Mouse (Mus musculus): ENCODE results near the gene Lrp2. TPM values are rescaled to one million over a fixed set of nuclear protein-coding genes. Genes with fewer than 3 reads are reported as not detected.
A peak's percentile ranks its signal among the peaks of the same experiment; 100 is the strongest.

The Lrp2 gene
- total and polyA plus RNA-seq, 3 experiments = 0.16 TPM; not detected in 2

DNA sequence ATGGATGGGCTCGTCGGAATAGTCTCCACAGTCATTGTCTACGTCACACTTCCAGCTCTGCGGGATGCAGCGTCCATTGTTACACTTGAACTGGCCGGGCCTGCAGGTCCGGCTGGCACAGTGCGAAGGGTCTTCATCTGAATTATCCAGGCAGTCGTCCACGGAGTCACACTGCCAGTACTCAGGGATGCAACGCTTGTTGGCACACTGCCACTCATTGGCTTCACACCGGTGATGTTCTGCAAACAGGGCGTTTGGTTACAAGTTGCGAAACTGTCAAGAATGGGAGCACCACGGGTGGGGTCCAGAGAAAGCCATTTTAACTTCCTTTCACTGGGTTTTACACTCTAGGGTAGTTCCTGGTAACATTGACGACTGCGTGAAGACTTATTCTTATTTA lies 126.4 kb downstream of the Lrp2 start:
- Histone ChIP-seq H3K4me3 (ENCODE audit: low read depth, low read length) (no peak overlapping the region), H3K4me1 (ENCODE audit: insufficient read depth, low read depth, low read length) (no peaks in the 10 kb centered on the region), H3K9me3 (replicated peaks) (no peaks in the 10 kb centered on the region), H3K27me3 (ENCODE audit: insufficient read depth, low read length) (0 out of 2 replicates have a peak, but pooled peaks cover 2% of the 10 kb centered on the region), H3K36me3 (replicated peaks) (no peaks in the 10 kb centered on the region)
- TF ChIP-seq CTCF (IDR thresholded peaks at IDR 0.05; ENCODE audit: low read depth, low read length) (no peak), TAL1 (conservative IDR thresholded peaks at IDR 0.05; ENCODE audit: low read depth, low read length) (no peak), GATA2 (IDR thresholded peaks at IDR 0.05; ENCODE audit: borderline replicate concordance, low read depth, low read length) (no peak), GATA1 (IDR thresholded peaks at IDR 0.05; ENCODE audit: borderline replicate concordance, low read length) (no peak), POLR2AphosphoS5 (IDR thresholded peaks at IDR 0.05; ENCODE audit: insufficient replicate concordance, low read depth, low read length) (no peak)
- no peak for ATAC-seq (ENCODE audit: extremely low read depth, insufficient number of reproducible peaks, low FRiP score, poor library complexity, severe bottlenecking)
- DNase-seq (ENCODE audit: low spot score) = no peak

DNA sequence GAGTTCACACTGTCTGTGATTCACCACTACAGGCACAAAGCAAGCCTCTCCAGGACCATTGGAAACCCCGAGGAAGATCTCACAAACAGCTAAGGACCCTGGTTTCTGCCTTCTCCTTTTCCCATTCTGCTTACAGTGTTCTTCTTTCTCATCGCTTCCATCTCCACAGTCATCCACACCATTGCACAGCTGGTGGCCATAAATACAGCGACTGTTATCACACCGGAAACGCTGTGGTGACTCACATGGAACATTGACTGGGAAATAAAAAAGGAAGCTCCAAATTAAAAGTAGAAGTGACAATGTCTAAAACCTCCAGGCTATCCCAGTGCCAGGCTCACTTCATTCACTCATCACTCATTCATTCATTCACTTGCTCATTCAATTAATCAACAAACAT lies 134.7 kb downstream of the Lrp2 start:
- DNase-seq (ENCODE audit: low spot score) (no peak), ATAC-seq (ENCODE audit: extremely low read depth, insufficient number of reproducible peaks, low FRiP score, poor library complexity, severe bottlenecking) (no peak)
- H3K27me3 ChIP-seq (ENCODE audit: insufficient read depth, low read length) = no peaks in the 10 kb centered on the region
- no peak overlapping the region for H3K4me3 ChIP-seq (ENCODE audit: low read depth, low read length)
- TF ChIP-seq TAL1 (conservative IDR thresholded peaks at IDR 0.05; ENCODE audit: low read depth, low read length) (no peak), GATA2 (IDR thresholded peaks at IDR 0.05; ENCODE audit: borderline replicate concordance, low read depth, low read length) (no peak)
- H3K36me3 ChIP-seq (replicated peaks) = no peaks in the 10 kb centered on the region
- H3K9me3 ChIP-seq (replicated peaks) = no peaks in the 10 kb centered on the region
- H3K4me1 ChIP-seq (ENCODE audit: insufficient read depth, low read depth, low read length) = no peaks in the 10 kb centered on the region

DNA sequence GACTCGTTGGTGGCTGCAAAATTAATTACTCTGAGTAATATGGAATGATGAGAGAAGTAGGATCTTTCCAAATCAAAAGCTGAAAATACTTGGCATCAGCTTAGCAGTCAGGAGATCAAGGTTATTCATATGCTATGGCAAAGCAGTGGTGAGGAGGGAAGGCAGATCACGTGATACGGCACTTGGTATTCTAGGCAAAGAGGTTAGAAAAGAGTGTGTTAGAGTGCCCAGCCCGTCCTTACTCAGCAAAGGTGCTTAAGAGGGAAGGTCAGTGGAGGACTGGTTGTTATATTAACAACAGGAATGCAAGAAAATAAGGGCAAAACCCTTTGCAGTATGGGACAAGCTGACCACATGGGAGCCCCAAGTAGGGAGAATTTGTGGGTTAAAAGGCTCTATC lies 137.3 kb downstream of the Lrp2 start:
- Histone ChIP-seq H3K36me3 (replicated peaks) (no peaks in the 10 kb centered on the region), H3K4me1 (ENCODE audit: insufficient read depth, low read depth, low read length) (no peaks in the 10 kb centered on the region), H3K4me3 (ENCODE audit: low read depth, low read length) (no peak overlapping the region), H3K27me3 (ENCODE audit: insufficient read depth, low read length) (no peaks in the 10 kb centered on the region), H3K9me3 (replicated peaks) (no peaks in the 10 kb centered on the region)
- DNase-seq (ENCODE audit: low spot score) (no peak), ATAC-seq (ENCODE audit: extremely low read depth, insufficient number of reproducible peaks, low FRiP score, poor library complexity, severe bottlenecking) (no peak)
- no peak for TF ChIP-seq POLR2AphosphoS5 (IDR thresholded peaks at IDR 0.05; ENCODE audit: insufficient replicate concordance, low read depth, low read length)

DNA sequence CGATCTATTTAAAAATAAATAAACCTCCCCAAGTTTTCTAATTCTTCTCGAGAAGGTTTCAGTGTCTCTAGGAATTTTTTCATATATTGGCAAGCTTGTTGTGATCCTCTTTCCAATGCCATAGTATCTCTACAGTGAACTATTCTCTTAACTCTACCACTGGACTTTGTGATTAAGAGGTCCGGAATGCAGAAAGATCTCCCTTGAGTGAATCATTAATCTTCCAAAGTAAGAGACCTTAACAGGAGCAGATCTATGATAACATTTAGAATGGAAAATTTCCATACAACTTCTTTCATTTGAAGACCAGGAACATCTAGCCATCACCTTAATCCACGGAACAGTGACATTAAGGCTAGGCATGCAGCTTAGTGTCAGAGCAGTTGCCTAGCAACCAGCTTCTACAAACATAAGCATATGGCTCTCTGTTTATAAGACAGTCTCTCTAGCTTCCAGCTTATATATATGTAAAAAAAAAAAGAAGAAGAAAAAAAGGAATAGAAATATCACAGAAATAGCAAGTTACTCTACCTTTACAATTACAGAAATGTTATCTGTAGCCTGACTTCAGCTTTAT lies 139.9 kb downstream of the Lrp2 start:
- Histone ChIP-seq H3K9me3 (replicated peaks) (no peaks in the 10 kb centered on the region), H3K36me3 (replicated peaks) (no peaks in the 10 kb centered on the region), H3K4me3 (ENCODE audit: low read depth, low read length) (no peak overlapping the region), H3K4me1 (ENCODE audit: insufficient read depth, low read depth, low read length) (no peaks in the 10 kb centered on the region), H3K27me3 (ENCODE audit: insufficient read depth, low read length) (0 out of 2 replicates have a peak, but pooled peaks cover 2% of the 10 kb centered on the region)
- TF ChIP-seq GATA2 (IDR thresholded peaks at IDR 0.05; ENCODE audit: borderline replicate concordance, low read depth, low read length) = no peak
- TF ChIP-seq POLR2AphosphoS5 (IDR thresholded peaks at IDR 0.05; ENCODE audit: insufficient replicate concordance, low read depth, low read length) = no peak
- TF ChIP-seq GATA1 (IDR thresholded peaks at IDR 0.05; ENCODE audit: borderline replicate concordance, low read length) = no peak
- TF ChIP-seq CTCF (IDR thresholded peaks at IDR 0.05; ENCODE audit: low read depth, low read length) = no peak
- no peak for TF ChIP-seq TAL1 (conservative IDR thresholded peaks at IDR 0.05; ENCODE audit: low read depth, low read length)
- ATAC-seq (ENCODE audit: extremely low read depth, insufficient number of reproducible peaks, low FRiP score, poor library complexity, severe bottlenecking) (no peak), DNase-seq (ENCODE audit: low spot score) (no peak)

DNA sequence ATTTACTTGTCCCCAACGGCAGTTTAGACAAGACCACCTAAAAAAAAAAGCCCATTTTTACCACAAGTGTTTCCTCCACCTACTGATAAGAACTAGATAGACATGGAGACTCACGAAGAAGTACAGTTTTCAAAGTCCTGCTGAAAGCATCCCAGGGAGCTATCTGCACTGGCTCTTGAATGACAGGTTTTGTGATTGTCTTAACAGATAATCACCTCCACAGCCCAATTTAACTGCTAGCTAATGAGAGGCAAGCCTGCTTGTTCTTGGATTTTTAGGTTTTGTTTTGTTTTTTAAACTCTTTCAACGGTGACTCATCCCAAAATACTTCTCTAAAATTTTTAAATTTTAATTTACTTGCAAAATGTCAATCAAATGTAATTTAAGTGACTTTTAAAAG lies 144.2 kb downstream of the Lrp2 start:
- Histone ChIP-seq H3K4me3 (ENCODE audit: low read depth, low read length) (no peak overlapping the region), H3K27me3 (ENCODE audit: insufficient read depth, low read length) (0 out of 2 replicates have a peak, but pooled peaks cover 4% of the 10 kb centered on the region), H3K9me3 (replicated peaks) (no peaks in the 10 kb centered on the region), H3K4me1 (ENCODE audit: insufficient read depth, low read depth, low read length) (no peaks in the 10 kb centered on the region), H3K36me3 (replicated peaks) (no peaks in the 10 kb centered on the region)
- no peak for ATAC-seq (ENCODE audit: extremely low read depth, insufficient number of reproducible peaks, low FRiP score, poor library complexity, severe bottlenecking)
- no peak for TF ChIP-seq CTCF (IDR thresholded peaks at IDR 0.05; ENCODE audit: low read depth, low read length)
- no peak for TF ChIP-seq GATA2 (IDR thresholded peaks at IDR 0.05; ENCODE audit: borderline replicate concordance, low read depth, low read length)
- no peak for DNase-seq (ENCODE audit: low spot score)

DNA sequence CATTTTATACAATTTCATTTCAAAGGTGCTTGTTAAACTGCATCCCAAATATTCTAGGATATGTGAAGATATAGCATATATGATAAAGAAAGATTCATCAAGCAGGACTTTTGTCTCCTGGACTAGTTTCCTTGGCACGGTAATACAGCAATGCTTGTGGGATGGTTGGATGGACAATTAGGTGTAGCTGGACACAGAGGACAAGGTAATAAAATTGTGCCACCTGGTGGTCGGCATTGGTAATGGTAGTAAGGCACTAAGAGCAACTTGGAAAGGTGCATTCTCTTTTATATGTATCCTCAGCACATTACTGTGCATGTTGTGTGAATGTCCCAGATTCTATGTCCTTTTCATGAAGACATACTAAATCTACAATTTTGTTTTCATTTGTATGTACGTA lies 157.7 kb downstream of the Lrp2 start:
- H3K27me3 ChIP-seq (ENCODE audit: insufficient read depth, low read length) = peaks cover 3% of the 10 kb centered on the region
- H3K4me3 ChIP-seq (ENCODE audit: low read depth, low read length) = no peak overlapping the region
- ATAC-seq (ENCODE audit: extremely low read depth, insufficient number of reproducible peaks, low FRiP score, poor library complexity, severe bottlenecking) (no peak; the same call in 1 of the 2 replicates), DNase-seq (ENCODE audit: low spot score) (no peak)
- no peaks in the 10 kb centered on the region for H3K9me3 ChIP-seq (replicated peaks)
- TF ChIP-seq CTCF (IDR thresholded peaks at IDR 0.05; ENCODE audit: low read depth, low read length) = peak; percentile 82
- TF ChIP-seq POLR2AphosphoS5 (IDR thresholded peaks at IDR 0.05; ENCODE audit: insufficient replicate concordance, low read depth, low read length) = no peak
- no peaks in the 10 kb centered on the region for H3K4me1 ChIP-seq (ENCODE audit: insufficient read depth, low read depth, low read length)
- H3K36me3 ChIP-seq (replicated peaks) = no peaks in the 10 kb centered on the region

DNA sequence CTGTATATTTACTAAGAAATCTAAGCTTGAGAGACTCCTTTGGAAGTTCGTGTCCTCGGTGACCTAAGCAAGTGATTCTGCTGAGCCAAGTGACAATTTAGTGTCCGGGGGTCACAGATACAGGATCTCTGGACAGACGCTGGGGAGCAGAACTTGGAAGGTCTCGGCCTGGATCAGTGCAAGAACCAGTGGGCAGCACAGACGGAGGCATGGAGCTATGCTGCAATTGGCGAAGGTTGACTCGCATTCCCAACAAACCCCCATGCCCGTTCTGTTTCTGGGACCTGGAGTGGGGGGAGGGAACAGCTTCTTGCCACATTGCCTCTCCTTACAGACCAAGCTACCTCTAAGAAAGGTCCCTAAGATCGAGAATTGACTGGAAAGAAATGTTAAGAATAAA lies 158.7 kb downstream of the Lrp2 start:
- no peaks in the 10 kb centered on the region for H3K4me1 ChIP-seq (ENCODE audit: insufficient read depth, low read depth, low read length)
- TF ChIP-seq CTCF (IDR thresholded peaks at IDR 0.05; ENCODE audit: low read depth, low read length) = no peak
- no peak for TF ChIP-seq POLR2AphosphoS5 (IDR thresholded peaks at IDR 0.05; ENCODE audit: insufficient replicate concordance, low read depth, low read length)
- TF ChIP-seq GATA2 (IDR thresholded peaks at IDR 0.05; ENCODE audit: borderline replicate concordance, low read depth, low read length) = no peak
- TF ChIP-seq TAL1 (conservative IDR thresholded peaks at IDR 0.05; ENCODE audit: low read depth, low read length) = no peak
- no peak for TF ChIP-seq GATA1 (IDR thresholded peaks at IDR 0.05; ENCODE audit: borderline replicate concordance, low read length)
- H3K27me3 ChIP-seq (ENCODE audit: insufficient read depth, low read length) = peaks cover 3% of the 10 kb centered on the region
- no peak overlapping the region for H3K4me3 ChIP-seq (ENCODE audit: low read depth, low read length)
- no peak for ATAC-seq (ENCODE audit: extremely low read depth, insufficient number of reproducible peaks, low FRiP score, poor library complexity, severe bottlenecking)
- DNase-seq (ENCODE audit: low spot score) = no peak
- H3K9me3 ChIP-seq (replicated peaks) = no peaks in the 10 kb centered on the region
- H3K36me3 ChIP-seq (replicated peaks) = no peaks in the 10 kb centered on the region
